31 mouse cellular contexts compared by ENCODE assay signal in the genomic region with DNA sequence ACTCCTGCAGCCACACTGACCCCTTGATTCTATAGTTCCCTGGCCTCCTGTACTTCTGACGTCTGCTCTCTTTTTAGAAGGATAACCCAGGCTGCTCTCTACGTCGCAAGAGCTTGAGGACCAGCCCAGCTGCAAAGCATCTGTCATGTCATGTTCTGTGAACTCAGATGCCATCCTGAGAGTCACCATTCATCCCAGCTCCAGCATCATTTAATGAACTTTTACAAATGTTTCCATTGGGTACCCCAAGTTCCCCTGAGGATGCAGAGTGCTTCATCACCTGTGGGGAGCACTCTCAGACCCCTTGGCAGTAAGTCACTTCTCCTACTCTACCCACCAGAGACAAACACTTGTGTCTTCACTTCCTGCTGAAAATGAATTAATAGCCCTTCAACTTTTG. TPM values are rescaled to one million over a fixed set of nuclear protein-coding genes. Genes with fewer than 3 reads are reported as not detected.
A peak's percentile ranks its signal among the peaks of the same experiment; 100 is the strongest.
DNase-seq lines count a peak whose midpoint lies in the region; TF ChIP-seq lines count a peak whose summit lies in the region.
"Had no signal": no experiment of that assay in that cellular context is flagged by ENCODE, and none has a peak within 500 bp of the region (broad histone marks: within the 10 kb centered on the region; RNA-seq: fewer than 3 reads in every experiment).

No protein-coding gene starts in this region.

- H3K27me3 ChIP-seq in kidney, adult 2 months (replicated peaks; ENCODE audit: control insufficient read depth, insufficient read depth, low read length), result no peaks in the 10 kb centered on the region
- H3K27me3 ChIP-seq: embryonic facial prominence, embryonic 12.5 days; hindbrain, embryonic 15.5 days; midbrain, embryonic 13.5 days; stomach, embryonic 15.5 days had no signal

- no peaks in the 10 kb centered on the region for H3K36me3 ChIP-seq in kidney, adult 2 months (ENCODE audit: control insufficient read depth, insufficient read depth, low read length)
- H3K36me3 ChIP-seq: embryonic facial prominence, embryonic 12.5 days; hindbrain, embryonic 15.5 days; midbrain, embryonic 13.5 days; neural tube, embryonic 13.5 days; stomach, embryonic 15.5 days had no signal

- WGBS in kidney, adult 2 months, result 52% methylated on average over 3 of the region's 3 CpGs

- no peak for TF ChIP-seq POLR2A in kidney, adult 2 months (IDR thresholded peaks at IDR 0.05; ENCODE audit: low read depth, low read length)

- TF ChIP-seq CTCF in kidney, adult 2 months (conservative IDR thresholded peaks at IDR 0.05; ENCODE audit: insufficient read depth, insufficient read length, low read depth, low read length), result no peak

- H3K4me3 ChIP-seq in kidney, adult 2 months (ENCODE audit: insufficient read depth, low read depth, low read length), result no peak overlapping the region
- H3K4me3 ChIP-seq: embryonic facial prominence, embryonic 12.5 days; hindbrain, embryonic 15.5 days; midbrain, embryonic 13.5 days; neural tube, embryonic 13.5 days; stomach, embryonic 15.5 days had no signal

- H3K27ac ChIP-seq in kidney, adult 2 months (ENCODE audit: insufficient read depth, low read depth, low read length), result peak overlapping the region; percentile 95
- H3K27ac ChIP-seq: embryonic facial prominence, embryonic 12.5 days; hindbrain, embryonic 15.5 days; liver, embryonic 14.5 days; macrophage; midbrain, embryonic 13.5 days; neural tube, embryonic 13.5 days; stomach, embryonic 15.5 days had no signal

- intact Hi-C loops in heart, postnatal 25 days (cut with DNase I), result no loop called here

- peak; percentile 72 for DNase-seq in heart, adult 11 months
- no peak for DNase-seq in heart, postnatal 25 days (ENCODE audit: low spot score)
- DNase-seq in kidney, adult 2 months, result no peak
- no peak for DNase-seq in kidney, postnatal 25 days
- DNase-seq in testis, postnatal 10 days (ENCODE audit: low spot score), result peak; percentile 19
- DNase-seq in testis, postnatal 14 days (ENCODE audit: low spot score), result no peak
- DNase-seq in layer of hippocampus, postnatal 14 days (ENCODE audit: low spot score in 2 of 2), result no peak
- no peak for DNase-seq in adipocyte (ENCODE audit: low spot score)
- DNase-seq: adrenal gland, adult 8-10 months; cerebellum, adult 9-10 months; cerebellum, postnatal 36 days; gastrocnemius, postnatal 14 days; layer of hippocampus, postnatal 36 days; left cerebral cortex, postnatal 4 days; lung, adult 2 months; thymus, adult 2 months; thymus, postnatal 4 days had no signal

- H3K4me1 ChIP-seq in kidney, adult 2 months (ENCODE audit: control insufficient read depth, insufficient read depth, low read length), result peaks cover 45% of the 10 kb centered on the region
- H3K4me1 ChIP-seq: stomach, embryonic 15.5 days had no signal

RNA-seq across cellular contexts. Expression of a gene that starts 8.5 kb away (rescaled TPM):
- not detected for total RNA-seq in heart, postnatal 25 days (2021)
- 7.3 and 7.7 TPM in 2 replicates for polyA plus RNA-seq in kidney, adult 2 months (2012; rRNA removed)
- total RNA-seq in layer of hippocampus, postnatal 14 days (2021), result not detected
- total RNA-seq: adrenal gland, adult 8-10 months; gastrocnemius, postnatal 14 days; hematopoietic stem cell, adult 5-6 weeks; layer of hippocampus, adult 8-10 months; layer of hippocampus, postnatal 36 days; left cerebral cortex, postnatal 4 days; megakaryocyte-erythroid progenitor cell, adult 5-6 weeks had no signal
- polyA plus RNA-seq: activated CD4-positive, CD25-positive, alpha-beta regulatory T cell, adult 4 months; C2C12; embryonic facial prominence, embryonic 12.5 days; forebrain, embryonic 14.5 days; heart, embryonic 11.5 days; hindbrain, embryonic 15.5 days; liver, embryonic 14.5 days; macrophage; midbrain, embryonic 13.5 days; neural tube, embryonic 13.5 days had no signal

RNA-seq across cellular contexts. Expression of a gene that starts 22.9 kb away (rescaled TPM):
- 10 to 100 TPM; 52.5 to 54.8 TPM for total RNA-seq in heart, postnatal 25 days (2021)
- polyA plus RNA-seq in kidney, adult 2 months (2012; rRNA removed), result 1,386 and 1,411 TPM in 2 replicates
- total RNA-seq in layer of hippocampus, postnatal 14 days (2021), result 10 to 100 TPM; 47.2 to 52.1 TPM

RNA-seq across cellular contexts. Expression of a gene that starts 23.5 kb away (rescaled TPM):
- total RNA-seq in heart, postnatal 25 days (2021), result 10 to 100 TPM; 16.6 to 20.0 TPM
- polyA plus RNA-seq in kidney, adult 2 months (2012; rRNA removed), result 509 and 544 TPM in 2 replicates
- 10 to 100 TPM; 18.3 to 19.8 TPM for total RNA-seq in layer of hippocampus, postnatal 14 days (2021)

Comparison
In these comparisons a context has a peak if more than half of its experiments do, and no peak if none do; other contexts are left out.
1. DNase-seq: peak in heart, adult 11 months (single experiment) and testis, postnatal 10 days (single experiment); none in heart, postnatal 25 days (single experiment), kidney, adult 2 months (single experiment), kidney, postnatal 25 days (0 of 2), testis, postnatal 14 days (single experiment), layer of hippocampus, postnatal 14 days (0 of 2) and adipocyte (single experiment).